Mouse (Mus musculus) frontal cortex, postnatal 36 days (tissue): ENCODE measurements at regions not wholly inside any gene's neighbourhood (a gene's known extent, or its start where the extent isn't known, plus 50 kb on each side); places are given as distances from the start of the nearest gene placed in this dataset.
A peak's percentile ranks its signal among the peaks of the same experiment; 100 is the strongest.

Experiments
- DNase-seq, 2 experiments: peaks; one replicate each; pipeline ENCODE4 v3.0.0; 2022; ENCODE audit warnings: low spot score in 2 of 2

GRCm38 (mm10) chr9:73319704-73320307 lies 206.6 kb downstream of the Rsl24d1 start:
- DNase-seq, result no peak

GRCm38 (mm10) chr9:73331066-73331465 lies 217.8 kb downstream of the Rsl24d1 start:
- no peak for DNase-seq

GRCm38 (mm10) chr9:73336039-73336438 lies 222.8 kb downstream of the Rsl24d1 start:
- DNase-seq, result peak in 1 of 2 experiments; percentile 18

GRCm38 (mm10) chr9:73337045-73337740 lies 224.0 kb downstream of the Rsl24d1 start:
- no peak for DNase-seq

- no peak for DNase-seq
Measured at GRCm38 (mm10) chr9:73355876-73356275, 242.7 kb downstream of the Rsl24d1 start.

- DNase-seq, result no peak
Measured at GRCm38 (mm10) chr9:73358968-73359367, 245.7 kb downstream of the Rsl24d1 start.

GRCm38 (mm10) chr9:73380768-73381167 lies 267.5 kb downstream of the Rsl24d1 start:
- DNase-seq, result no peak

GRCm38 (mm10) chr9:73392036-73392435 lies 278.8 kb downstream of the Rsl24d1 start:
- DNase-seq, result no peak

GRCm38 (mm10) chr9:73413367-73413930 lies 300.2 kb downstream of the Rsl24d1 start:
- no peak for DNase-seq

- DNase-seq, result no peak
Measured at GRCm38 (mm10) chr9:73416084-73416777, 303.0 kb downstream of the Rsl24d1 start.
